19 mouse cellular contexts compared by ENCODE assay signal in the genomic region with DNA sequence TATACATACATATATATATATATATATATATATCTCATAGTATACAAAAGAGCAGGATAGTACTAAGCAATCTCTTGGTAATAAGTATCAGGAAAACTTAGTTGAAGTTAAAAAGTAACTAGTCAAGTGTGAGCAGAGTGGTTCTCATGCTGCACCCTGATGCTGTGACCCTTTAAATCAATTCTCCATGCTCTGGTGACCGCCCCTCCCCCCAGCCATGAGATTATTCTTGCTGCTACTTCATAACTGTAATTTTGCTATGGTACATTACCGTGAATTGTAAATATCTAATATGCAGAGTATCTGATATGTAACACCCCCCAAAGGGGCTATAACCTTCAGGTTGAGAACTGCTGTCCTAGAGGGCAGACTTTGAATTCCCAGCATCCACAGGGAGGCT. TPM values are rescaled to one million over a fixed set of nuclear protein-coding genes. Genes with fewer than 3 reads are reported as not detected.
"Had no signal": no experiment of that assay in that cellular context is flagged by ENCODE, and none has a peak within 500 bp of the region (broad histone marks: within the 10 kb centered on the region; RNA-seq: fewer than 3 reads in every experiment).

No protein-coding gene starts in this region.

- H3K27ac ChIP-seq: layer of hippocampus, adult 2 months; limb, embryonic 12.5 days; limb, embryonic 15.5 days; liver, embryonic 14.5 days; macrophage; midbrain, embryonic 12.5 days; midbrain, embryonic 15.5 days; neural tube, embryonic 12.5 days; neural tube, embryonic 15.5 days had no signal

- H3K4me3 ChIP-seq: layer of hippocampus, adult 2 months; limb, embryonic 12.5 days; limb, embryonic 15.5 days; midbrain, embryonic 12.5 days; midbrain, embryonic 15.5 days; neural tube, embryonic 12.5 days; neural tube, embryonic 15.5 days had no signal

- H3K36me3 ChIP-seq: limb, embryonic 12.5 days; limb, embryonic 15.5 days; midbrain, embryonic 12.5 days; midbrain, embryonic 15.5 days; neural tube, embryonic 12.5 days; neural tube, embryonic 15.5 days had no signal

- H3K27me3 ChIP-seq: limb, embryonic 12.5 days; limb, embryonic 15.5 days; midbrain, embryonic 12.5 days; midbrain, embryonic 15.5 days; neural tube, embryonic 12.5 days; neural tube, embryonic 15.5 days had no signal

- DNase-seq: layer of hippocampus, postnatal 36 days; left cerebral cortex, postnatal 4 days; liver, postnatal 0 days; lung, embryonic 14.5 days; right cerebral cortex, adult 18-20 months; right cerebral cortex, postnatal 25 days; thymus, adult 18-20 months; thymus, postnatal 36 days had no signal

- H3K4me1 ChIP-seq: limb, embryonic 12.5 days; limb, embryonic 15.5 days; midbrain, embryonic 12.5 days; midbrain, embryonic 15.5 days; neural tube, embryonic 12.5 days; neural tube, embryonic 15.5 days had no signal

RNA-seq across cellular contexts. Expression of a gene that starts 10.1 kb away (rescaled TPM):
- total RNA-seq: megakaryocyte, adult 5-6 weeks had no signal
- polyA plus RNA-seq: liver, embryonic 14.5 days; liver, postnatal 0 days; spleen, adult 2 months had no signal
